Mouse (Mus musculus) CH12F3 (cell line): Measurements from ENCODE around the gene Gpatch1.
"Not testable (repeated sequence)": the region's sequence is repeated elsewhere in the genome, so short reads cannot be mapped to it uniquely, and the experiment has no call there.

Experiments used
- in situ Hi-C: fragments of 300-500 bp; cut with MboI; formaldehyde crosslinking; loops from 2 replicates; pipeline ENCODE4 v1.14.3; 2020; ENCODE audit warnings: low sequenced_read_pairs

Gene Gpatch1

DNA sequence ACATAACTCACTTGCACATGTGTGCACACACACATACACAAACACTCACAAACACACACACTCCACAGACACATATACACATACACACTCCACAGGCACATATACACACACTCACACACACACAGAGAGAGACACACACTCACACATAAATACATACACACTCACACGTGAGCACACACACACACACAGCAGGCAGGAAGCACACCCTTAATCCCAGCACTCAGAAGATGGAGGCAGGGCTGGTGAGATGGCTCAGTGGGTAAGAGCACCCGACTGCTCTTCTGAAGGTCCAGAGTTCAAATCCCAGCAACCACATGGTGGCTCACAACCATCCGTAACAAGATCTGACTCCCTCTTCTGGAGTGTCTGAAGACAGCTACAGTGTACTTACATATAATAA, 80.3 kb downstream of the Gpatch1 start:
- in situ Hi-C loops, result not testable (repeated sequence)

DNA sequence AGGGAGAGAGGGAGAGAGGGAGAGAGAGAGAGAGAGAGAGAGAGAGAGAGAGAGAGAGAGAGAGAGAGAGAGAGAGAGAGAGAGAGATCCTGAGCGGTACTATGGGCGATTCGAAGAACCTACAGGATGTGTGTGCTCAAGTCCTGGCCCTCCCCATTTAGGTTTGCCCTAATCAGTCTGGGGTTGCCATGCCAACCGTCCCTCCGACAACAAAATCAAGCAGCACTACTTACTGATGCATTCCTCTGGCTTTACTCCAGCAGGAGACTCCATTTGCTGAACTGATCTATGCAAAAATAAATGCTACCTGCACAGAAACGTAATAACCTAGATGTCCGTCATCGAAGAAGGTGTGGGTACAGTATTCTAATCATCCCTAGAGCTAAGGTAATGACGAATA, 82.9 kb downstream of the Gpatch1 start:
- in situ Hi-C loops, result no loop called here

DNA sequence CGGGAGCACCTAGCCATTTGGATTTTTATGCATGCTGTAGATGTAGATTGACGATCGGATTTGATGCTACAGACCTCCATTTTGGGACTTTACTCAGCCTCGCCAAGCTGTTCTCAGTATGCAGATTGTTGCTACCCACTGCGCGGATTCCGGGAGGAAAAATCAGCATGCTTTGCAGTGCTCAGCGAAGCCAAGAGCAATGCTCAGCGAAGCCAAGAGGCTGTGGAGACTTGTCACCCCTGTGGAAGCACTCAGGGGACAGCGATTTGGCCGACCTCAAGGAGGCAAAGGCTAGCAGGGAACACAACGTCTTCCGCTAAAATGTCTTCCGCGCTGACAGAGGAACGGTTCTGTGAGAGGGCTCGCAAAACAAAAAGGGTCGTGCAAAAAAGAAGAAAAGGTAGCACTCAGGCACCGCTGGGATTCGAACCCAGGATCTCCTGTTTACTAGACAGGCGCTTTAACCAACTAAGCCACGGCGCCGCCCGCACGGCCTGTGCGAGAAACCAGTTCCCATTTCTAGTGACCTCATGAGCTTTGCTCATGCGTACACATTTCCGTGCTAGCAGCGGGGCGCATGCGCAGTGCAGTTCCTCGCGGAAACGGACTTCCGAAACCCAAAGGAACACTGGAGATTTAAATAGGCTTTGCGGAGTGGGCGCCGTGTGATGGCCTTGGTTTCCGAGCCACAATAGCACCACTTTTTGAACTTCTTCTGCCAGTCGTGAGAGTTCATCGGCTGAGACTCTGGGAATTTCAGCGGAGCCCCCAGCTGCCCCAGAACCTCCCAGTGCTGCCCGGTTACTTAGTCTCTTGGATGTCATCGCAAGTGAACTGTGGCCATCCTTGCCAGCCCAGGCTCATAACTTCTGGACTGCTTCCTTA, 83.6 kb downstream of the Gpatch1 start:
- in situ Hi-C loops, result no loop called here

DNA sequence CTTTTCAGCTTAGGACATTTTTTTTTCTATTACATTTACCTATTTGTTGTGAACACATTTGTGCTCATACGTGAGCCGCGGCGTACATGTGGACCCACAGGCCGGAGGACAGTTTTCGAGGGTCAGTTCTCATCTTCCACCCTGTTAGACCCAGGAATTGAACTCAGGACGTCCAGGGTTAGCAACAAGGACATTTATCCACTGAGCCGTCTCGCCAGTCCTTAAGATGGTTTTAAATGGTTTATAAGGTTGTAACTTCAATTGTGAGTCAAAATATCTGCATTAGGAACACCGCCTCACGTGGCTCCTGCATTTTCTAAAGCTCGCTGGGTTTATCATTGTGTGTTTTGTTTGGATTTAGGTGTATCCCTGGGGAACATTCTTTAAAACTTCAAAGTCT, 84.4 kb downstream of the Gpatch1 start:
- in situ Hi-C loops, result no loop called here

DNA sequence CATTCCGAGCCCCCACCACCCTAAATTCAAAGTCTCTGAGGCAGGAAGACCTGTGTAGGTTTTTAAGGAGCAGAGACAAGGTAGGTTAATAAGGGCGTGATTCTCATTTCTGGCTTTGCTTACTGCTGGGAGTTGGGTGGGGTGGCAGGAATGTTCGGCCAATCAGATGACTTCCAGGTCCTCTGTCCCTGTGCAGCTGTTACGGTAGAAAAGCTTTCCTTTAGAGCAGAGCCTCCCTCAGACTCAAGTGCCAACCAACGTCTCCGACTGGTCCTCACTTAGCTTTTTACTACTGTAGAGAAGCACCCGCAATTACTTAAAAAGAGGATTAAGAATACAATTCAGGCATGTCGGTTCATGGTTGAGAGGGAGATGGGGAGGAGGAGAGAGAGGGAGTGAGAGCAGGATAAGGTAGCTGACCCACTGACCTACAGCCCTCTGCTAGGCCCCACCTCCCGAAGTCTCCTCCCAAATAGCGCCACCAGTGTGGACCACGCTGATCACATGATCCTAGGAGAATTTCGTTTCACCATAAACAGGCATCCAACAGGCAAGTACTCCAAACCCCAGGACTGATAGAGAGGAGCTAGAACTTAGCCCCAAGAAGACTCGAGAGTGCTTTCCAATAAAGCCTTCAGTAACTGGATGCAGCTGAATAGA, 85.3 kb downstream of the Gpatch1 start:
- in situ Hi-C loops, result no loop called here

DNA sequence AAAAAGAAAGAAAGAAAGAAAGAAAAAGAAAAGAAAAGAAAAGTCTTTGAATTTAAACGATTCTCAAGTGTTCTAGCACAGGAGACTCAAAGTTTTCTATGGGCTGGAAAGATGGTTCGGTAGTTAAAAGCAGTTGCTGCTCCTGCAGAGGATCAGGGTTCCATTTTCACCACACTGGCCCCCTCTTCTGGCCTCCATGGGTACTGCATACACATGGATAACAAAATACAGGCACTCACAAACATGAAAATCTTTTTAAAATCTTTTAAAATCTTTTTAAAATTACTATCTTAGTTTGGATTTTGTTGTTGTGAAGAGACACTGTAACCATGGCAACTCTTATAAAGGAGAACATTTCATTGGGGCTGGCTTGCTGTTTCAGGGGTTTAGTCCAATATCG, 87.9 kb downstream of the Gpatch1 start:
- in situ Hi-C loops, result no loop called here
